Mouse (Mus musculus) MEL (cell line): ENCODE measurements around the gene Ctc1. TPM values are rescaled to one million over a fixed set of nuclear protein-coding genes. Genes with fewer than 3 reads are reported as not detected.

ENCODE experiments used
- DNase-seq: peaks from one replicate; pipeline ENCODE4 v3.0.0; 2011; ENCODE audit warnings: low read depth, low spot score
- H3K27ac ChIP-seq: 2 replicates; pipeline ENCODE4 v1.5.1; 2012; ENCODE audit warnings: low read depth, mild to moderate bottlenecking, control low read depth, low read length, moderate library complexity; ENCODE audit not compliant: control insufficient read depth
- H3K27me3 ChIP-seq, 2 experiments: fragments of 150-350 bp in 1 of 2; sonication (generic) in 1 of 2; 2 replicates each; pipeline ENCODE4 v1.6.1; 2012; ENCODE audit warnings: low read length in 2 of 2, mild to moderate bottlenecking in 2 of 2, improper control_type of control experiment in 1 of 2, moderate library complexity in 1 of 2; ENCODE audit not compliant: insufficient read depth in 2 of 2, control insufficient read depth in 1 of 2
- H3K36me3 ChIP-seq, 2 experiments: 2 replicates each; pipeline ENCODE4 v1.6.1; 2012 to 2014; ENCODE audit warnings: low read length in 2 of 2, improper control_type of control experiment in 1 of 2, inconsistent platforms in 1 of 2, mild to moderate bottlenecking in 1 of 2; ENCODE audit not compliant: insufficient read depth in 2 of 2, control insufficient read depth in 1 of 2
- H3K4me1 ChIP-seq, 2 experiments: fragments of 150-350 bp in 1 of 2; sonication (generic) in 1 of 2; 2 replicates each; pipeline ENCODE4 v1.6.1; 2012; ENCODE audit warnings: low read length in 2 of 2, improper control_type of control experiment in 1 of 2, mild to moderate bottlenecking in 1 of 2; ENCODE audit not compliant: insufficient read depth in 2 of 2, control insufficient read depth in 1 of 2
- H3K4me3 ChIP-seq, 2 experiments: fragments of 150-350 bp in 1 of 2; sonication (generic) in 1 of 2; 2 replicates each; pipeline ENCODE4 v1.5.1; 2012; ENCODE audit warnings: low read depth in 2 of 2, low read length in 2 of 2, mild to moderate bottlenecking in 2 of 2, moderate library complexity in 2 of 2, control low read depth in 1 of 2, improper control_type of control experiment in 1 of 2; ENCODE audit not compliant: control insufficient read depth in 1 of 2, insufficient read depth in 1 of 2
- H3K79me2 ChIP-seq: 2 replicates; pipeline ENCODE4 v1.6.1; 2012; ENCODE audit warnings: mild to moderate bottlenecking, low read length, moderate library complexity; ENCODE audit not compliant: control insufficient read depth, poor library complexity, insufficient read depth
- H3K9ac ChIP-seq: 2 replicates; pipeline ENCODE4 v1.6.1; 2012; ENCODE audit warnings: low read depth, mild to moderate bottlenecking, control low read depth, low read length, moderate library complexity; ENCODE audit not compliant: control insufficient read depth, poor library complexity, severe bottlenecking
- H3K9me3 ChIP-seq: fragments of 150-350 bp; sonication (generic); replicated peaks from 2 replicates; pipeline ENCODE4 v1.6.1; 2012; ENCODE audit warnings: mild to moderate bottlenecking, low read length, improper control_type of control experiment, moderate library complexity; ENCODE audit not compliant: insufficient read depth
- CHD1 ChIP-seq: IDR thresholded peaks from 2 replicates; pipeline ENCODE4 v1.6.1; 2012; ENCODE audit warnings: low read depth, mild to moderate bottlenecking, inconsistent platforms, low read length, improper control_type of control experiment
- CHD2 ChIP-seq: IDR thresholded peaks from 2 replicates; pipeline ENCODE4 v1.6.1; 2011; ENCODE audit warnings: low read length, improper control_type of control experiment
- CTCF ChIP-seq, 3 experiments: IDR thresholded peaks in 2 of 3; conservative IDR thresholded peaks in 1 of 3; 2 replicates each; pipeline ENCODE4 v1.5.1; 2011 to 2012; ENCODE audit warnings: low read length in 3 of 3, low read depth in 2 of 3, mild to moderate bottlenecking in 2 of 3, improper control_type of control experiment in 1 of 3, inconsistent platforms in 1 of 3, mixed read lengths in 1 of 3, moderate library complexity in 1 of 3; ENCODE audit not compliant: control insufficient read depth in 1 of 3, insufficient read depth in 1 of 3, poor library complexity in 1 of 3, severe bottlenecking in 1 of 3
- EP300 ChIP-seq, 2 experiments: IDR thresholded peaks; 2 replicates each; pipeline ENCODE4 v1.6.1; 2011; ENCODE audit warnings: improper control_type of control experiment in 2 of 2, low read length in 2 of 2, low read depth in 1 of 2, mild to moderate bottlenecking in 1 of 2
- ETS1 ChIP-seq: IDR thresholded peaks from 2 replicates; pipeline ENCODE4 v1.6.1; 2012; ENCODE audit warnings: low read depth, mild to moderate bottlenecking, inconsistent platforms, low read length, improper control_type of control experiment, moderate library complexity
- GABPA ChIP-seq: IDR thresholded peaks from 2 replicates; pipeline ENCODE4 v1.6.1; 2012; ENCODE audit warnings: low read depth, mild to moderate bottlenecking, inconsistent platforms, low read length, improper control_type of control experiment, moderate library complexity
- HCFC1 ChIP-seq: IDR thresholded peaks from 2 replicates; pipeline ENCODE4 v1.6.1; 2012; ENCODE audit warnings: low read depth, mild to moderate bottlenecking, inconsistent platforms, low read length, improper control_type of control experiment, moderate library complexity
- JUND ChIP-seq: IDR thresholded peaks from 2 replicates; pipeline ENCODE4 v1.6.1; 2011; ENCODE audit warnings: low read depth, mild to moderate bottlenecking, improper control_type of control experiment, low read length
- MAFK ChIP-seq: IDR thresholded peaks from 2 replicates; pipeline ENCODE4 v1.6.1; 2011; ENCODE audit warnings: low read depth, mild to moderate bottlenecking, low read length, improper control_type of control experiment, borderline replicate concordance
- MEF2A ChIP-seq: IDR thresholded peaks from 2 replicates; pipeline ENCODE4 v1.6.1; 2014; ENCODE audit warnings: low read depth, mild to moderate bottlenecking, inconsistent platforms, low read length, improper control_type of control experiment; ENCODE audit not compliant: poor library complexity, insufficient replicate concordance, severe bottlenecking; ENCODE audit errors: extremely low read depth
- MYB ChIP-seq: IDR thresholded peaks from 2 replicates; pipeline ENCODE4 v1.6.1; 2011; ENCODE audit warnings: mild to moderate bottlenecking, low read depth, low read length, improper control_type of control experiment
- MYC ChIP-seq: IDR thresholded peaks from 2 replicates; pipeline ENCODE4 v1.6.1; 2011; ENCODE audit warnings: low read depth, mild to moderate bottlenecking, low read length, improper control_type of control experiment, moderate library complexity
- RAD21 ChIP-seq: IDR thresholded peaks from 2 replicates; pipeline ENCODE4 v1.6.1; 2011; ENCODE audit warnings: mild to moderate bottlenecking, low read depth, low read length, improper control_type of control experiment
- SMC3 ChIP-seq: IDR thresholded peaks from 2 replicates; pipeline ENCODE4 v1.6.1; 2011; ENCODE audit warnings: low read depth, low read length, improper control_type of control experiment
- TAL1 ChIP-seq: IDR thresholded peaks from 2 replicates; pipeline ENCODE4 v1.6.1; 2012; ENCODE audit warnings: mild to moderate bottlenecking, inconsistent platforms, low read length, moderate library complexity, mixed read lengths
- TCF12 ChIP-seq: IDR thresholded peaks from 2 replicates; pipeline ENCODE4 v1.6.1; 2014; ENCODE audit warnings: low read depth, mild to moderate bottlenecking, inconsistent platforms, low read length, improper control_type of control experiment, moderate library complexity
- USF1 ChIP-seq: IDR thresholded peaks from 2 replicates; pipeline ENCODE4 v1.6.1; 2014; ENCODE audit warnings: low read depth, mild to moderate bottlenecking, inconsistent platforms, low read length, improper control_type of control experiment, moderate library complexity
- ZC3H11A ChIP-seq: IDR thresholded peaks from 2 replicates; pipeline ENCODE4 v1.6.1; 2012; ENCODE audit warnings: low read depth, mild to moderate bottlenecking, inconsistent platforms, low read length, improper control_type of control experiment
- ZKSCAN1 ChIP-seq: IDR thresholded peaks from 2 replicates; pipeline ENCODE4 v1.6.1; 2012; ENCODE audit warnings: low read depth, mild to moderate bottlenecking, inconsistent platforms, low read length, improper control_type of control experiment, moderate library complexity
- ZNF384 ChIP-seq: IDR thresholded peaks from 2 replicates; pipeline ENCODE4 v1.6.1; 2012; ENCODE audit warnings: low read depth, mild to moderate bottlenecking, inconsistent platforms, low read length, improper control_type of control experiment
- polyA plus RNA-seq, 2 experiments: library from polyadenylated mRNA; stranded (reverse) in 1 of 2; unstranded in 1 of 2; fragments of >175 nt in 1 of 2; fragments of >200 nt in 1 of 2; gene quantifications; 2 replicates each; pipeline versions ENCODE4 v1.2.1 to v1.2.4; 2012; ENCODE audit warnings: low replicate concordance in 2 of 2, low read depth in 1 of 2; ENCODE audit not compliant: insufficient read length in 2 of 2, insufficient read depth in 1 of 2, missing spikeins in 1 of 2
- total RNA-seq: library from RNA; depleted of rRNA; stranded (reverse); fragments of 300-350 nt; gene quantifications from 2 replicates; pipeline ENCODE4 v1.2.3, GENCODE M21; 2012

Gene Ctc1
- total and polyA plus RNA-seq, 3 experiments, result 16.0 to 59.1 TPM; not detected in 1

DNA sequence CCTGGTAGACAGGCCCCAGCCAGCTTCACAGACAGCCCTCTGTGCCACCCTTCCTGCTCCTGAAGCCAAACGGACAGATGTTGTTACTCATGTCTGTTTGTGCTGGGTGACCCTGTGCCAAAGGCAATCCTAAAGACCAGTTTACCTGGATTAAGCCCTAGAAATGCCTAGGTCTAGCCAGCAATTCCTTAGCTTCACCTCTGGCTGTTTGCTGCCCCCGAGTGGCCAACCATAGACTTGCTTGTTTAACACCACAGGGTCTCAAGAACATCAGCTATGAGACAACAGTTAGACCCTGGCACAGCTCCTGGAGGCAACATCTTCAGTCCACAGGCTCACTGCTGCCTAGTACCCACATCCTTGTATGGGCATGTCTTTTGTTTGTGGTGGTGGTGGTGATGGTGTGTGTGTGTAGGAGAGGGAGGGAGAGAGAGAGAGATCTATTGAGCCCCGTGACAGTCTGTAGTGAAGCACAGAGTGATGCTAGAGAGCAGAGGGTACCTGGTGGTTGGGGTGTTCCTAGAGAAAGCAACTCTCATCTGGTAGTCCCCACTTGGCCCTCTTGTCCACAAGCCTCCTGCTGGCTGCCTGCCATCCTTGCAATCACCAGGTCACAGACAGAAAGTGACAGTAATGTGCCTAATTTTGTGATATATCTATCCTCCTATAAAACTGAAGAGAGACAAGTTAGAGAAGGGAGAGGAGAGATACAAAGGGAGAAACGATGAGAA, 32.9 kb upstream of the Ctc1 start:
- no peaks in the 10 kb centered on the region for H3K9me3 ChIP-seq
- H3K4me3 ChIP-seq, result no peak overlapping the region
- H3K27me3 ChIP-seq, result no peaks in the 10 kb centered on the region
- TF ChIP-seq ZNF384 (no peak), CTCF (IDR thresholded peaks at IDR 0.05 in 2 of 3, conservative IDR thresholded peaks at IDR 0.05 in 1 of 3; ENCODE audit: control insufficient read depth in 1 of 3, insufficient read depth in 1 of 3, low read depth in 2 of 3, low read length in 3 of 3, poor library complexity in 1 of 3, severe bottlenecking in 1 of 3) (peak; percentile 74 to 85 (median 83)), CHD1 (no peak), TAL1 (no peak), JUND (no peak), SMC3 (peak; percentile 71), MAFK (no peak), ZKSCAN1 (no peak), MEF2A (no peak), ETS1 (no peak), TCF12 (0 out of 2 replicates have a peak, but pooled peaks have one; percentile 11), ZC3H11A (peak; percentile 72), USF1 (no peak), MYB (no peak), RAD21 (peak; percentile 79), HCFC1 (no peak), GABPA (no peak)
- H3K79me2 ChIP-seq, result no peaks in the 10 kb centered on the region
- H3K9ac ChIP-seq, result no peak overlapping the region
- peaks cover 4 to 8% of the 10 kb centered on the region in 2 experiments for H3K36me3 ChIP-seq
- peak; percentile 84 for DNase-seq
- no peak overlapping the region for H3K27ac ChIP-seq
- peaks cover 6 to 10% of the 10 kb centered on the region in 2 experiments for H3K4me1 ChIP-seq

DNA sequence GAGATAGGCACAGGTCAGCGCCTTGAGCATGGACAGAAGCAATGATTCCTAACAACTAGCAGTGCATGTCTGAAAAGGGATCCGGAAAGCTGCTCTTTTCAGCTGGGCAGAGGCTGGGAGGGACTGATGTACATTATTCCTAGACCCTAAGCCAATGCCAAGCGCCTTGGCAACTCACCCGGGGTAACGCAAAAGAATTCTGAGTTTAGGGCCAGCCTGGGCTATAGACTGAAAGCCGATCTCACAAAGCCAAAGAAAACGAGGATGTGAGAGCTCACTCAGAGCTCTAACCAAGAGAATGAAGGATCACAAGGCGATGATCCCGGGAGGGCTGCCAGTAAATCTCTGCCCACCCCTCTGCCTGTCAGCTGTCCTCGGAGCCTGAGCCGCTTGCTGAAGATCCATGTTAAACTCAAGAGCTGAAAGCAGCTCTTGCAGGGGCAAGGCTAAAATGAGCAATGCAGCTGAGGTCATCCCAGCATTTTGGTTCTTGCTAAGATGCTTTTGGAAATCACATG, 28.3 kb upstream of the Ctc1 start:
- Histone ChIP-seq H3K4me1 (no peaks in the 10 kb centered on the region), H3K9me3 (no peaks in the 10 kb centered on the region), H3K9ac (no peak overlapping the region), H3K4me3 (no peak overlapping the region), H3K27ac (no peak overlapping the region), H3K79me2 (no peaks in the 10 kb centered on the region), H3K36me3 (peaks cover 0 to 21% of the 10 kb centered on the region in 2 experiments; a peak in 2 of 4 replicates), H3K27me3 (no peaks in the 10 kb centered on the region)
- TF ChIP-seq JUND, result no peak
- no peak for TF ChIP-seq MYC
- no peak for TF ChIP-seq GABPA
- no peak for TF ChIP-seq CHD2
- no peak for TF ChIP-seq EP300 (IDR thresholded peaks at IDR 0.05; ENCODE audit: low read depth in 1 of 2, low read length in 2 of 2)
- DNase-seq, result no peak
